Mouse (Mus musculus) stomach, embryonic 15.5 days (tissue): ENCODE measurements around the gene Cecr2. TPM values are rescaled to one million over a fixed set of nuclear protein-coding genes. Genes with fewer than 3 reads are reported as not detected.

Source experiments
- ATAC-seq: fragments of 200-750 bp; cut with Nextera tagmentation; 2 replicates; pipeline ENCODE4 v1.8.0; 2017; ENCODE audit warnings: low read depth, moderate number of reproducible peaks, moderate TSS enrichment; ENCODE audit not compliant: insufficient read depth, low FRiP score
- H3K27ac ChIP-seq: fragments of 300-500 bp; sonication (generic); 2 replicates; pipeline ENCODE4 v1.5.1; 2015; ENCODE audit warnings: mild to moderate bottlenecking, inconsistent platforms
- H3K27me3 ChIP-seq: fragments of 300-500 bp; sonication (generic); replicated peaks from 2 replicates; pipeline ENCODE4 v1.6.1; 2015; ENCODE audit warnings: inconsistent platforms
- H3K36me3 ChIP-seq: fragments of 300-500 bp; sonication (generic); 2 replicates; pipeline ENCODE4 v1.6.1; 2015; ENCODE audit warnings: inconsistent platforms
- H3K4me1 ChIP-seq: fragments of 300-500 bp; sonication (generic); 2 replicates; pipeline ENCODE4 v1.6.1; 2015; ENCODE audit warnings: inconsistent platforms
- H3K4me2 ChIP-seq: fragments of 300-500 bp; sonication (generic); 2 replicates; pipeline ENCODE4 v1.6.1; 2015; ENCODE audit warnings: mild to moderate bottlenecking, inconsistent platforms
- H3K4me3 ChIP-seq: fragments of 300-500 bp; sonication (generic); replicated peaks from 2 replicates; pipeline ENCODE4 v1.5.1; 2015; ENCODE audit warnings: inconsistent platforms
- H3K9ac ChIP-seq: fragments of 300-500 bp; sonication (generic); 2 replicates; pipeline ENCODE4 v1.6.1; 2015; ENCODE audit warnings: inconsistent platforms
- H3K9me3 ChIP-seq: fragments of 300-500 bp; sonication (generic); 2 replicates; pipeline ENCODE4 v1.6.1; 2016; ENCODE audit warnings: inconsistent platforms
- WGBS: fragments of 180-500 bp; shearing (Covaris S2); methylation state at CpG from one replicate; pipeline ENCODE4 v1.1.7; 2015; 5-methylcytosine and 5-hydroxymethylcytosine counted together
- polyA plus RNA-seq: library from polyadenylated mRNA; unstranded; fragments of >200 nt; fragmentation: Nextera tagmentation; extraction: Ambion mirVana; gene quantifications from 2 replicates; pipeline ENCODE4 v1.2.1, GENCODE M21; 2015

Gene Cecr2
- polyA plus RNA-seq, 1 experiment from 2014 or later = 1.5 TPM

DNA sequence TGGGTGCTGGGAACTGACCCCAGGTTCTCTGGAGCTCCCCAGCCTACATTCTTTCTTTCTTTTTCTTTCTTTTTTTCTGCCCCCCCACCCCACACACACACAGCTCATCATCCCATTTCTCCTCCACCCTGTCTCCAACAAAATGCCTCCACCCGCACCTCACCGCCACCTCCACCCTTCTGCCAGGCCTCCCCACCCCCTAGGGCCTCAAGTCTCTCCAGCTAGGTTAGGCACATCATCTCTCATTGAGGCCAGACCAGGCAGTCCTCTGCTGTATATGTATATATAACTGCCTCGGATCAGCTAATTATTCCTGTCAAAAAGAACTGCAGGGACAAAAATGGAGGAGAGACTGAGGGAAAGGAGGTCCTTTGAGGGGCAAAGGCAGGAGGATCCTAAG lies 69.8 kb downstream of the Cecr2 start:
- WGBS = 74% methylated on average over 3 of the region's 3 CpGs
- Histone ChIP-seq H3K4me2 (no peak overlapping the region), H3K4me1 (no peaks in the 10 kb centered on the region), H3K27me3 (no peaks in the 10 kb centered on the region), H3K27ac (no peak overlapping the region), H3K4me3 (no peak overlapping the region), H3K9me3 (no peaks in the 10 kb centered on the region), H3K36me3 (no peaks in the 10 kb centered on the region), H3K9ac (no peak overlapping the region)
- ATAC-seq = no peak

DNA sequence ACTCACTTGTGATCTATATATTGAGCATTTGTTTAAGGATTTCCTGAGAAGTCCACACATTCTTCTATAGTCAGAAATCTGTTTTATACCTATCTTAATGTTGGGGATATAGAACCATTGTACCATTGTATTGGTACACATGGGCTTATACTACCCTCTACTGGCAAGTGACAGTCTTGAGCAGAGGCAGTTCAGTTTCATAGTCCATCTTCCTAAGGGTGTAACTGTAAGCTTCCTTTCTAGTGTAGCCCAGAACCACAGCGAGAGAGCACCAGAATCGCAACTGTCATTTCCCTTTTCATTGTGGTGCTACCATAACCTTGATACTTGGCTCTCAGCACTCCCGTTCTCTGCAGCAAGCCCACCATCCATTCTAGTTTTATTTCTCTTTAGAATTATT lies 70.4 kb downstream of the Cecr2 start:
- Histone ChIP-seq H3K27ac (no peak overlapping the region), H3K9me3 (no peaks in the 10 kb centered on the region), H3K36me3 (no peaks in the 10 kb centered on the region), H3K4me3 (no peak overlapping the region), H3K9ac (no peak overlapping the region), H3K4me1 (no peaks in the 10 kb centered on the region), H3K4me2 (no peak overlapping the region), H3K27me3 (no peaks in the 10 kb centered on the region)
- WGBS = 68% methylated on average over 3 of the region's 3 CpGs
- ATAC-seq = no peak

DNA sequence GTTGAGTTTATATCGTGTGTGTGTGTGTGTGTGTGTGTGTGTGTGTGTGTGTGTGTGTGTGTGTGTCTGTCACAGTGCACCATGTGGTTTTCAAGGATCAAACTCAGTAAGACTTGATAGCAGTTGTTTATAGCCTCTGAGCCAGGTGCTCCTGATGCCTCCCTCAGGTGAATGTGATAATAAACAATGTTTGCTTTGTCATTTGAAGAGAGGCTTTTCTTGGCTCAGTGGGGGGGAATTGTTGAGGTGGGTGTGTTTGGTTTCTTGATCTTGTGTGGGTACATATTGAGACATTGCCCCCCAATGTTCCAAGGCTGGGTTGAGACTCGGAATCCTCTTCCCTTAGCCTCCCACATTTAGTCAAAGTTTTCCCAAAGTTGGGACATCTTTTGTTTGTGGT lies 77.0 kb downstream of the Cecr2 start:
- H3K9ac ChIP-seq = no peak overlapping the region
- 79% methylated on average over 2 of the region's 2 CpGs for WGBS

DNA sequence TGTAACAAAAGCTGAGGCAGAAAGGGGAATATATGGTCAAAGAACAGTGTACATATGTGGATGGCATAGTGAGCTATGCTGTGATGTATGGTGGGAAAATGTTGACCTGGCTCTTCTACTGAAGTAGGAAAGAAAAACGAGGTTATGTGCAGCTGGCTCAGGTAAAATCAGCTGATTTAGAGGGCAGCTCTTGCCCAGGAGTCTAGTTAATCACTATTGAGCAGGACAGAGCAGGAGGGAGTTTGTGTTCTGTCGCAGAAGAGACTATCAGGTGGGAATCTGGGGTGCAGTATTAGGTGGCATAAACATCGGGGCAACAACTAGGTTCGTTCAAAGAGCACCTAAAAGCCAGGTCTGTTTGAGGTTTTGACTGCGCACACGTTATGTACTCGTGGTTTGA lies 78.1 kb downstream of the Cecr2 start:
- H3K27ac ChIP-seq = no peak overlapping the region
- no peak overlapping the region for H3K4me3 ChIP-seq
- no peak overlapping the region for H3K9ac ChIP-seq
- H3K9me3 ChIP-seq = no peaks in the 10 kb centered on the region
- WGBS = 87% methylated on average over 7 of the region's 7 CpGs
- H3K36me3 ChIP-seq = no peaks in the 10 kb centered on the region
- no peak for ATAC-seq
- H3K4me2 ChIP-seq = no peak overlapping the region
- no peaks in the 10 kb centered on the region for H3K4me1 ChIP-seq
- no peaks in the 10 kb centered on the region for H3K27me3 ChIP-seq

More for the DNA sequence above, 77.0 kb downstream of the Cecr2 start:
- Histone ChIP-seq H3K27ac (no peak overlapping the region), H3K9me3 (no peaks in the 10 kb centered on the region), H3K4me3 (no peak overlapping the region), H3K36me3 (no peaks in the 10 kb centered on the region), H3K4me1 (no peaks in the 10 kb centered on the region), H3K27me3 (no peaks in the 10 kb centered on the region), H3K4me2 (no peak overlapping the region)
- no peak for ATAC-seq

DNA sequence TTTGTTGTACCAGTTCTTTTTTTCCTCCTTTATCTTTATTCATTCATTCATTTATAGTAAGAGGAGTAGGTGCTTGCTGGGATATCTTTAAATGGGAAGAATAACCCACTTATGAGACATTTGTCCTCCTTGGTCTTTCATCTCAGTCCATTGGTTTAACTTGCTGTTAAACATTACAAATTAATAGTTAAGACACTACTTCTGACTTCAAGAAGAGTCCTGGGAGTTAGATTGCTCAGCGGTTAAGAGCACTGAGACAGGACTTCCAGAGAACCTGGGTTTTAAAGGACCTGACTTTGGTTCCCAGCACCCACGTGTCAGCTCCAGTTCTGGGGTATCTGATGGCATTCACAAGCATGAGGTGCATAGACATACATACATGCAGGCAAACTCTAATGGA lies 80.2 kb downstream of the Cecr2 start:
- H3K4me1 ChIP-seq = no peaks in the 10 kb centered on the region
- ATAC-seq = no peak
- no peak overlapping the region for H3K27ac ChIP-seq
- 81% methylated on average over 2 of the region's 2 CpGs for WGBS
- H3K9me3 ChIP-seq = no peaks in the 10 kb centered on the region
- H3K36me3 ChIP-seq = no peaks in the 10 kb centered on the region
- no peak overlapping the region for H3K4me3 ChIP-seq
- H3K9ac ChIP-seq = no peak overlapping the region
- H3K27me3 ChIP-seq = no peaks in the 10 kb centered on the region
- H3K4me2 ChIP-seq = no peak overlapping the region

DNA sequence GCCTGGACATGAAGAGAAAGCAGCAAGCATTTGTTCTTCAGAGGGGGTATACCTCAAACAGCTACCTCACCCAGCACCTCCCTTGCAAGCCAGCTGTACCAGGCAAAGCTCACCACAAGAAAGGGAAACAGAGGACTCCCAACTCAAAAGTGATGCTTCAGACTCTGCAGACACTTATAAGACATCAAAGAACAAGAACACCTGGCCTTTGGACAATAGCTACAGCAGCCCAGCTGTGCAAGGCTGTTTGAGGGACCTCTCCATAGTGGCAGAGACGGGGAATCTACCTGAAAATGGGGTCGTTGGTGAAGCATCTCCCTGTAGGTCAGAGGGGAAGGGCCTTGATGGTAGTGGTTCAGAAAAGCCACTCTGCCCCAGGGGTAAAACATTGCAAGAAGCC lies 95.0 kb downstream of the Cecr2 start:
- WGBS = 82% methylated on average over 2 of the region's 2 CpGs
- H3K4me1 ChIP-seq = no peaks in the 10 kb centered on the region
- H3K4me3 ChIP-seq = no peak overlapping the region
- H3K27ac ChIP-seq = no peak overlapping the region
- no peak overlapping the region for H3K4me2 ChIP-seq
- no peaks in the 10 kb centered on the region for H3K27me3 ChIP-seq
- no peaks in the 10 kb centered on the region for H3K9me3 ChIP-seq
- no peak for ATAC-seq
- H3K36me3 ChIP-seq = no peaks in the 10 kb centered on the region
- H3K9ac ChIP-seq = no peak overlapping the region

DNA sequence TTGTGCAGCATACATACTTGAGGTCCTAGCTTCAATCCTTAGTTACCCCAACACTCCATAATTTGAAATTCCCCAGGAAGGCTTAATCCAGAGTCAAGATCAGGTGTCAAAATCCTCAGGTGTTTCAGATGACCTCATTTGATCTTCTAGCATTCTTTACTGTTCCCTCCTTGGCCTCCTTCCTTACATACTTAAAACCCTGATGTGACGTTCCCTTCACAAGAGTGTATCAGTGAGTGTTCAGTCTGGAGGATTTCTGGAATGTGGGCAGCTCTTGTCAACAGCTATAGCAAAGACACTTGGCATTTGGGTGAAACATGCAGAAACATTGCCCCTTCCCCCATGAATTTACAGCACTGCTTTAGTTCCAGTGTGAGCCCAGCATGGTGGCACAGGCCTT lies 103.8 kb downstream of the Cecr2 start:
- no peak for ATAC-seq
- WGBS = 82% methylated on average over 1 of the region's 1 CpGs

DNA sequence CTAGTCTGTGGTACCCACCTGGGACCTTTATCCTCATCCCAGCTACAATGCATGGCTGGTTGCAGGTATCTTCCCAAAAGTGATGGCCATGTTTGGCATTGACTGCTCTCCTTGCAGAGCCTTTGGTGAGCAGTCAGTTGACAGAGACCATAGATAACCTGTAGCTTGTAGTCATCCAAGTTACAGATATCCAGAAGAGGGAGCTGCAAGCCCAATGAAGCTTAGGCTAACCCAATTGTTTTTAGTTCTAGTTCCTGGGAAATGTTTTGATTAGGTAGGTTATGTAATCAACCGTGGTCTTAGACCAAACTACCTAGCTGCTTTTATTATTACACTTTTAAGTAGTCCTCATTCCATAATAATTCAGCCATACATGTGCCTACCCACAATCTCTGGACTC lies 105.2 kb downstream of the Cecr2 start:
- Histone ChIP-seq H3K27me3 (no peaks in the 10 kb centered on the region), H3K9ac (no peak overlapping the region), H3K36me3 (no peaks in the 10 kb centered on the region), H3K4me2 (no peak overlapping the region), H3K27ac (no peak overlapping the region), H3K4me3 (no peak overlapping the region), H3K4me1 (no peaks in the 10 kb centered on the region), H3K9me3 (no peaks in the 10 kb centered on the region)
- ATAC-seq = no peak
- WGBS = 81% methylated on average over 1 of the region's 1 CpGs

More for the DNA sequence above, 103.8 kb downstream of the Cecr2 start:
- Histone ChIP-seq H3K4me3 (no peak overlapping the region), H3K36me3 (no peaks in the 10 kb centered on the region), H3K9ac (no peak overlapping the region), H3K9me3 (no peaks in the 10 kb centered on the region), H3K4me2 (no peak overlapping the region), H3K27ac (no peak overlapping the region), H3K27me3 (no peaks in the 10 kb centered on the region), H3K4me1 (no peaks in the 10 kb centered on the region)

DNA sequence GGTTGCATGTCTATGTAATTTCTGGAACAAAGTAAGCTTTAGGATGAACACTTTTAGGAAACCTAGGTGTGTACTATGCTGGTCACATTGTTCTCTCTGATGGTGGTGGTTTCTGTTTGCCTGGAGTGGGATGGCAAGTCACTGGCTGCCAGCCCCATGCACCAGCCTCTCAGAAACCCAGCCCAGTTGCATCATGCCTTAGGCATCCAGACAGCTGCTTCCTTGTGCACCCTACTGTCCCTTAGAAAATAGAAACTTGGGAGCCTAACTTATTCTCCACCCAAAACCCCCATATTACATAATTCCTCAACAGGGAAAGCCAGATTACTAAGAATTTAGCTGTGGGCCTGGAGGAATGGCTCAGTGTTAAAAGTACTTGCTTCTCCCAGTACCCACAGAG lies 105.9 kb downstream of the Cecr2 start:
- no peaks in the 10 kb centered on the region for H3K4me1 ChIP-seq
- no peak overlapping the region for H3K27ac ChIP-seq
- H3K4me2 ChIP-seq = no peak overlapping the region
- H3K36me3 ChIP-seq = no peaks in the 10 kb centered on the region
- H3K9ac ChIP-seq = no peak overlapping the region
- no peaks in the 10 kb centered on the region for H3K27me3 ChIP-seq
- H3K4me3 ChIP-seq = no peak overlapping the region
- ATAC-seq = no peak
- H3K9me3 ChIP-seq = no peaks in the 10 kb centered on the region

DNA sequence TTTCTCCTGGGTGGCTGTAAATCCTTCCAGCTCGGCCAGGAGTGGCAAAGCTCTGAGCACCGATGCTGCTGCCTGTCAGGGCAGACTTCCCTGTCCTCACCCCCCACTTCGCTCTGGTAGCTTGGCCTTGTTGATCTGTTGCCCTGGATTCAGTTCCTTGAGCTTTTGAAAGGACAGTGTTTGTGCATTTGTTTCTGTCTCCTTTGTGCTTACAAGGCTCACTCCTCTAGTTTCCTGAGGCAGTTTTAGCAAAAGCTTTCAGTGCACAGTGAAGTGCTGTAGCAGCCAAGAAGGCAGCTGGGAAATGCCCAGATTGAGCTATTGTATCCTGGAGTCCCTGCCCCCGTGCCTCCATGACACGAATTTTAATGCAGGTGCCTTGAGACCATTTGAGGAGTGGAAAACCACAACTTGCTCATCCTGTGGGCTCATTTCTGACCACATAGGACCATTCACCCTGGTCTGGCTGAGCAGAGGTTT lies 107.0 kb downstream of the Cecr2 start, which contains the start of gene Slc25a18:
Slc25a18 (plus strand) TSS at position 430 of the 480 bp plus-strand sequence.
- 61% methylated on average over 5 of the region's 5 CpGs for WGBS
- no peak for ATAC-seq

DNA sequence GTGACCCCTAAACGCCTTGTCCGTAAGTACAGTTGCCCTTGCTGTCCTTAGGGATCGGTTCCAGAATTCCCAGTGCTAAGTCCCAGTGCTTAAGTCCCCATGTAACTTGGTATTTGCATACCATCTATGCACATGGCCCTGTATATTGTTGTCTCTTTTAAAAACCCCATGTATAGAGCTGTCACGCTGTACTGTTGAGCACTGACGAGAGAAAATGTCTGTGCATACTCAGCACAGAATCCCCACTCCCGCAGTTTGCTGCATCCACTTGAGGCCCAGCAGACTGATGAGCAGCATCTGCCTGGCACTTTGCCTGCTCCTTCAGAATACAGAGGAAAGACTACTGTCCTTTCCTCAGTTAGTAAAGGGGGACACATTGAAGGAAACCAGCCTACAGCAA lies 107.6 kb downstream of the Cecr2 start:
- H3K9me3 ChIP-seq = no peaks in the 10 kb centered on the region
- H3K4me3 ChIP-seq = no peak overlapping the region
- whole genome bisulfite sequencing = 68% methylated on average over 6 of the region's 6 CpGs
- H3K9ac ChIP-seq = no peak overlapping the region
- no peaks in the 10 kb centered on the region for H3K36me3 ChIP-seq
- no peak overlapping the region for H3K4me2 ChIP-seq
- no peaks in the 10 kb centered on the region for H3K27me3 ChIP-seq
- H3K4me1 ChIP-seq = no peaks in the 10 kb centered on the region
- no peak for ATAC-seq
- H3K27ac ChIP-seq = no peak overlapping the region

More for the DNA sequence above, 107.0 kb downstream of the Cecr2 start, which contains the start of gene Slc25a18:
- no peaks in the 10 kb centered on the region for H3K4me1 ChIP-seq
- H3K27ac ChIP-seq = no peak within 1 kb of the TSS
- no peak within 1 kb of the TSS for H3K9ac ChIP-seq
- H3K9me3 ChIP-seq = no peaks in the 10 kb centered on the region
- H3K4me3 ChIP-seq = no peak within 1 kb of the TSS
- no peak within 1 kb of the TSS for H3K4me2 ChIP-seq
- no peaks in the 10 kb centered on the region for H3K36me3 ChIP-seq
- H3K27me3 ChIP-seq = no peaks in the 10 kb centered on the region

DNA sequence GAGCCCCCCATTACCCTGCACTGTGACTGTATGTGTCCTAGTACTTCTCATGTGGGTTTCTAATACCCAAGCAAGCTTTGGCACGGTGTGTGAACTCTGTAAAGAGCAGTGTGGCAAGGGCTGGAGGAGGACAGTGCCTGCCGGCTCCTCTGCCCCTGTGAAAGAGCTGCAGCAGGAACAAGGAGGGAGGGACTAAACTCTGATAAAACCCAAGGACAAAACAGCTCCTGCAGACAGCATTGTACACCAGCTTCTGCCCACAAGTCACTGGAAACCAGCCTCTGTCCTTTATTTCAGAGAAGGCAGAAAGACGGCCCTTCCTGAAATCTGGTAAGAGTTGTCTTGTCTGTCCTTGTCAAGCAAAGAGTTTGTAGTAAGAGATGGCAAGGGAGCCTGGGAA lies 110.1 kb downstream of the Cecr2 start:
- no peak overlapping the region for H3K4me2 ChIP-seq
- no peak for ATAC-seq
- H3K4me3 ChIP-seq = no peak overlapping the region
- H3K36me3 ChIP-seq = no peaks in the 10 kb centered on the region
- no peak overlapping the region for H3K9ac ChIP-seq
- H3K9me3 ChIP-seq = no peaks in the 10 kb centered on the region
- 82% methylated on average over 3 of the region's 3 CpGs for WGBS
- no peaks in the 10 kb centered on the region for H3K4me1 ChIP-seq
- no peaks in the 10 kb centered on the region for H3K27me3 ChIP-seq
- no peak overlapping the region for H3K27ac ChIP-seq

DNA sequence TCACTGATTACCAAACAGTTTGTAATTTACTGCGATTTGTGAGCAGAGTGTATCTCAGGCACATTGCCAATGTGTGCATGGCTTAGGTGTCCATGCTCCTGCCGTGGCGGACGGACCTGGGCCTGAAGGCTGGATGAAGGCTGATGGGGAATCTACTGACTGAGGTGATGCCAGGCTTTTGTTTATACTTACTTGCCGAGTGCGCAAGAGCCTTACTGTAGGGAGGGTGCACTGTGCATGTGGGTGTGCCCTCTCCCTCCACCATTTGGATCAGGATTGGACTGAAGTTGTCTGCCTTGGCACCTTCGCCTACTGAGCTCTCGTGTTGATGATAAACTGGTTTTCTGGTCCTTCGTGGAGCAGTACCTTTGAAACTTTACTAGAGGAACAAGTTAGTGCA lies 111.4 kb downstream of the Cecr2 start:
- WGBS = 65% methylated on average over 9 of the region's 9 CpGs
- ATAC-seq = no peak
- no peaks in the 10 kb centered on the region for H3K27me3 ChIP-seq

More for the DNA sequence above, 111.4 kb downstream of the Cecr2 start:
- no peak overlapping the region for H3K4me3 ChIP-seq
- H3K9ac ChIP-seq = no peak overlapping the region
- no peak overlapping the region for H3K27ac ChIP-seq
- no peaks in the 10 kb centered on the region for H3K36me3 ChIP-seq
- H3K4me1 ChIP-seq = no peaks in the 10 kb centered on the region
- H3K4me2 ChIP-seq = no peak overlapping the region
- H3K9me3 ChIP-seq = no peaks in the 10 kb centered on the region
